Mouse (Mus musculus): ENCODE results near the gene Xylt1. TPM values are rescaled to one million over a fixed set of nuclear protein-coding genes. Genes with fewer than 3 reads are reported as not detected.

The Xylt1 gene
- total RNA-seq, 2 experiments from 2014 or later: 3.9 to 4.3 TPM

GRCm38 (mm10) chr7:117472781-117473743 lies 92.3 kb downstream of the Xylt1 start:
- intact Hi-C loops (cut with DNase I): loop anchor here (5.0 kb wide), 1 partner anchor 91 kb away; the partner anchor contains the start of gene Xylt1
- no peak for DNase-seq

- intact Hi-C loops (cut with DNase I): loop anchor here (5.0 kb wide), 1 partner anchor 92 kb away; the partner anchor contains the start of gene Xylt1
- DNase-seq: no peak
These were observed 93.5 kb downstream of the Xylt1 start for GRCm38 (mm10) chr7:117474302-117474701.

DNA sequence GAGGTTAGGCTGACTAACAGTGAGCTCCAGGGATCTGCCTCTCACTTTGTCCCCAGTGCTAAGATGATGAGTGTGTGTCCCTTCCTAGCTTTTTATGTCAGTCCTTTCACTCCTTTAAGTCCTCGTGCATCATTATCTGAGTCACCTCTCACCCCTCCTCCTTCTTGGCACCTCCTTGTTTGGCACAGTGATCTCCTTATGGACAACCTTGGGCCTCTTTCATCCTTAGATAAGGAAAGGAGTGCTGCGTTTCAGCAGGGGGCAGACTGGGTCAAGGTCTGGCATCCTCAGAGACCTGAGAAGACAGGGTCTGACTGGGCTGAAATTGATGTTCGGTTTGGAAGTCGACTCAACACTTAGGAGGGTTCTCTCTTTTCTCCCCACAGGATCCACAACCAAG lies 94.3 kb downstream of the Xylt1 start:
- intact Hi-C loops (cut with DNase I): no loop called here
- no peak for DNase-seq

DNA sequence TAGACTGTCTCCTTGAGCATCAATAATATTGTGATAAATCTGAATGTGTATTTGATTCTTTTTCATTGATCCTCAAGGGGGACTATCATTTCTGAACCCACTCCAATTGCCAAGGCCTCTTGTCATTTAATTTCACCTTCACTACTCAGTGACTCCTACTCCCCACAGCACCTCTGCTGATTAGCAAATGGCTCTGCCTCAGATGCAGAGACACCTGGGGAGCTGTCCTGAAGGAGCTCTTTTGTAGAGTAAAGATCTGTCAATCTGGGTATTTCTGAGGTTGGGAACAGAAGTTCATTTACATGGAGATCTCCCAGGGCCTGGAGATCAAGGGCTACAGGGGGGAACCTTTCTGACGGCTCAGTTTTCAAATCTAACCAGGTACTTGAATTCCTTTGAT lies 98.2 kb downstream of the Xylt1 start:
- DNase-seq: no peak
- intact Hi-C loops (cut with DNase I): no loop called here

GRCm38 (mm10) chr7:117480831-117481230 lies 100.1 kb downstream of the Xylt1 start:
- intact Hi-C loops (cut with DNase I): loop anchor here (5.0 kb wide), 1 partner anchor 44 kb away; no protein-coding TSS in a partner anchor
- DNase-seq: no peak

DNA sequence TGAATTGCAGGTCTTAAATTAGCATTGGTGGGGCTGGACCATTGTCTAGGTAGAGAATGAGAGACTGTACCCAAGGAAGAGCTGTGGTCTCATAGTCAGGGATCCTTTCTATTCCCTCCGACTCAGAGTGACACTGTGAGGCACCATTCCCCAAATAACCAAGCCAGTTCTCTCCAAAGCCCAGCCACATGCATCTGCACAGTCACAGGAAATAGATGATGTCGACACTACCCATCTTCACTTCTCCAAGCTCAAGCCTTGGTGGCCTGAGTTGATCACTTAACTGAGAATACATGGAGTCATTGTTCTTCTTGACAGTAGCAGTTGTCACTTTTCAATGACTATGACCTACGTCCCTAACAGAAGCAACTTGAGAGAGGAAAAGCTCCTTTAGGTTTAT lies 100.6 kb downstream of the Xylt1 start:
- no peak for DNase-seq
- intact Hi-C loops (cut with DNase I): loop anchor here (5.0 kb wide), 1 partner anchor 44 kb away; no protein-coding TSS in a partner anchor

DNA sequence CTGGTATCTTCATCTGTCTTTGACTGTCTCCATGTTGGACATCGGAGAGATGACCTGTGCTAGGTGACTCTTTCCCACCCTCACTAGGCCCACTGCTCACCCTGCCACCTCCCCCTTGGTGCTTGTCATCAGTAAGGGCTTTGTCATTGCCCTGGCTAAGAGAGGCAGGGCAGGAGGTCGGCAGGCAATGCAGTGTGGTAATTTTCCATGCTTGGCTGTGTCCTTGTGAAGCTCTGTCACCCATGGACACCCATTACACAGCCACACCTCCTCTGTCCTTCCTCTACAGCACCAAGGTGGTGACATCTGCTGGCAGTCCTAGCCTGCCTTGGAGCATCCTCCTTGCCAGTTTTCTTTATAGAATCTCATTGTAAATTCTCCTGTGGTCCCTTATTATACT lies 101.9 kb downstream of the Xylt1 start:
- intact Hi-C loops (cut with DNase I): loop anchor here (5.0 kb wide), 1 partner anchor 45 kb away; no protein-coding TSS in a partner anchor
- DNase-seq: no peak

- no peak for DNase-seq
- intact Hi-C loops (cut with DNase I): loop anchor here (5.0 kb wide), 1 partner anchor 47 kb away; no protein-coding TSS in a partner anchor
These were observed 103.8 kb downstream of the Xylt1 start for GRCm38 (mm10) chr7:117484589-117484988.

- intact Hi-C loops (cut with DNase I): loop anchor here (5.0 kb wide), 1 partner anchor 48 kb away; no protein-coding TSS in a partner anchor
- DNase-seq: no peak
These were observed 104.3 kb downstream of the Xylt1 start for GRCm38 (mm10) chr7:117484989-117485536.

- DNase-seq: no peak
These were observed 105.8 kb downstream of the Xylt1 start for GRCm38 (mm10) chr7:117486425-117487172.

DNA sequence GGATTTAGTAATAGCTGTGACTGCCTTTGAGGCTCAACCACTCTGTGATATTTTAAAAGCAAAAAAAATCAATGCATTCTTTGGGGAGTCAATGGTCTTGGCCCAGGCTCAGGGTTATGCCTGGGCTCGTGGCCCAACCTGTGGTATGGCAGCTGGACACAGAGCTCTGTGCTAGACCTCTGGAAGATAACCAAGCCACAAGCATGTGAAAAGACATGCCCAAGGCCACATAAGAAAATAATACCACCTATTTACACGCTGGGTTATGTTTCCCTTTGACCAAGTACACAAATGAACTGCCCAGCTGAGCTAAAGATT lies 106.4 kb downstream of the Xylt1 start:
- no peak for DNase-seq
- intact Hi-C loops (cut with DNase I): no loop called here

More at GRCm38 (mm10) chr7:117486425-117487172, 105.8 kb downstream of the Xylt1 start:
- intact Hi-C loops (cut with DNase I): no loop called here

- intact Hi-C loops (cut with DNase I): no loop called here
- DNase-seq: no peak
These were observed 109.2 kb downstream of the Xylt1 start for GRCm38 (mm10) chr7:117489973-117490372.

DNA sequence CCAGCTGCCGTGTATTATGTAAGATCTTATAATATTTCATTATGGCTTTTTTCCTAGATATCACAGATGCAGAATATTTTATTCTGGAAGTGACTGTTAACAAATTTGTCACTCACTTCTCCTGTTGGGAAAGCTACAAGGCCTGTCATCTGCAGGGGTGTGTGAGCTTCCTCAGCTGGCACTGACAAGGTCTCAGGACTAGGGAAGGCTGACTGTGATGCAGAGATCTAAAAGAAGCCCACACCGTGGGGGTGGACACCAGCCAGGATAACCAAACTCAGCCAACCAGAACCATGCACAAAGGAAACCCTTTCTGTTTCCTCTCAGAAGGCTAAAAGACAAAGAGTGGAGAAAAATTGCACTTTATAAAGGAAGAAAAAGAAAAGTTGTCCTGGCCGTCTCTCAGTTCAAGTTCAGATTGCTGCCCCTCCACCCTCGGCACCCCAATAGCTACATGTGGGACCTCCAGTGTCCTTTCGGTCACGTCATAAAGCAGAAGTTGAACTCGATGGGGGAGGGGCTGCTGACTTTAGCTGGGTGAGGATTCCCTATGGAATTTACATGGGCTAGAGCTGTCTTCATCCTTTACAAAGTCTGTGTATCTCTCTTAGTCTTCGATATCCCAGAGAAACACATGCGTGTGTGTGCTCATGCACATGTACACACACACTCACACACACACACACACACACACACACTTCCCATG lies 109.9 kb downstream of the Xylt1 start:
- intact Hi-C loops (cut with DNase I): no loop called here
- DNase-seq: no peak

- intact Hi-C loops (cut with DNase I): no loop called here
- no peak for DNase-seq
These were observed 110.7 kb downstream of the Xylt1 start for GRCm38 (mm10) chr7:117491495-117491894.

DNA sequence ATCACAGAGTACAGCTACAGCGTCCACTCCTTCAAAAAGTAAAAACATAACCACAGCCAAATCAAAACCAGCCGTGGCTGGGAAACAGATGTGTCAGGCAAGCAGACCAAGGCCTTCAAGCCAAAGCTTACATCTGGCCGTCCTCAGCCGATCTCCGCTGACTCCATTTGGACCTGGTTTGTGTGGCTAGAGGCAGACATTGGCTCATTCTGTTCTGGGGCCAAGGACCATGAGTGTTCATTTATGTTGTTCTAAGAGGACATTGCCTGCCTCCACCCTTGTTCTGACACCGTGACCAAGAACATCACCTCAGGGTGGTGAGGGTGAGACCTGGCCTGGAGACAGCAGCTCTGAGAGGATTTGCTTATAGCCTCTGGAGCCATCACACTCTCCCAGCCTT lies 113.4 kb downstream of the Xylt1 start:
- DNase-seq: peak; percentile 49 to 53
- intact Hi-C loops (cut with DNase I): no loop called here

DNA sequence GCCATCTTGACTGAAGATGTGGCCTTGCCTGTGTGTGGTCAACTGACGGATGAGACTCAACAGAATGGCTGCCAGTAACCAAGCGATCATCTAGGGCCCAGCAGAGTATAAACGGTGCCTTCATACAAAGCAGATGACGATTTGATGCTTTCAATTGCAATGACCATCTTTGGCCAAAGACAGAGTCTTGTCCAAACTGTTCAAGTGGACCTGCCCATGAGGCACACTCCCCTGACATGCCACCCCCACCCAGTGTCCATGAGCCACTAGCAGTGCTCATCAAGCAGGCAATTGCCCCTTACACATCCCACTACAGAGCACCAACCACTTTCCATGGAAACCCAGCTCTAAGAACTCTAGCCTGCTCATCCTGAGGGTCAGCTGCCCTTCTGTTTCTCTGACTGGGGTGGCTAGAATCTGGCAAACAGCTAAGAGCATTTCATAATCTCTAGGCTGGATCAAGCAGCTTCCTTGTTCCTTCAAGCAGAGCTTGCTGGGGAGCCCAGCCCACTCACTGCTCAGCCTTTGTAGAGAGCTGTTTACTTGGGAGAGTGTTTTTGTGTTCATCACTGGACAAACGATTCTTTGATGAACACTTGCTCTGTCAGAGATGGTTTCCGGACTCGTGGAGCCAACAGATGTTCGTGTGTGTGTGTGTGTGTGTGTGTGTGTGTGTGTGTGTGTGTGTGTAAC lies 114.0 kb downstream of the Xylt1 start:
- DNase-seq: peak; percentile 15 to 27
- intact Hi-C loops (cut with DNase I): no loop called here

DNA sequence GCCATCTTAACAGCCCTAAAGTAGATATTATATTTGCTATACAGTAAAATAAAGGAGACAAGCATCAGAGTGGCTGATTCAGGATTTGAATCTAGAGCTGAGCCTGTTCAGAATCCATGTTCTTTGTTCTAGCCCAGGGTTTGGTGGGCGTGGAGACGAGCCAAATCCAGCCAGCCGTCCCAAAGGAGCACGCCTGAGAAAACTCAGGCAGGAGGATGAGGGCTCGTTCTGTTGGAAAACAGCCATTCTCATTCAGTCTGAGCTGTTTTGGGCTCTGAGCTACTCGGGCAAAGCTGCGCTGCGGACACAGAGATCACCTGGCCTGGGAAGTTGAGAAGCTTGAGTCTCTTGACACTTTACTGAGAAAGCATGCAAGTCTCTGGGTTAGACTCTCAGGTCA lies 115.0 kb downstream of the Xylt1 start:
- intact Hi-C loops (cut with DNase I): no loop called here
- DNase-seq: peak in 1 of 2 experiments; percentile 18

DNA sequence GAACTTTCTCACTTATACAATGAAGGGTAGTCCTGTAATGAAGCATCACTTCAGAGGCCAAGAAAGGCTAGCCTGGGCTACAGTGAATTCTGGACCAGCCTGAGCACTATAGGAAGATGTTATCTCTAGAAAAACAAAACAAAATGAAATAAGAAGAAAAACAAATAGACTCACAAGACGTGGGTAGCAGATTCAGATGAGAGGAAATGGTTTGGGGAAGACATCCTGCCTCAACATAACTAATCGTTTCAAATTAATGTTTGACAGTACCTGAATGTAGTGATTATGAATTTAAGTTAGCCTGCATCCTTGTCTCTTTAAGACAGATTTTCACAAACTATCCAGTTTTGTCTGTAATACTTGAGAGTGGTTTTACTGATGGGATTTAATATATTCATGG lies 117.4 kb downstream of the Xylt1 start:
- DNase-seq: no peak

GRCm38 (mm10) chr7:117501355-117502181 lies 120.8 kb downstream of the Xylt1 start:
- intact Hi-C loops (cut with DNase I): no loop called here
- DNase-seq: no peak

More for the DNA sequence above, 117.4 kb downstream of the Xylt1 start:
- intact Hi-C loops (cut with DNase I): no loop called here

All from heart, postnatal 14 days (tissue).